Mouse (Mus musculus): ENCODE results near the gene Gdf15.

DNA sequence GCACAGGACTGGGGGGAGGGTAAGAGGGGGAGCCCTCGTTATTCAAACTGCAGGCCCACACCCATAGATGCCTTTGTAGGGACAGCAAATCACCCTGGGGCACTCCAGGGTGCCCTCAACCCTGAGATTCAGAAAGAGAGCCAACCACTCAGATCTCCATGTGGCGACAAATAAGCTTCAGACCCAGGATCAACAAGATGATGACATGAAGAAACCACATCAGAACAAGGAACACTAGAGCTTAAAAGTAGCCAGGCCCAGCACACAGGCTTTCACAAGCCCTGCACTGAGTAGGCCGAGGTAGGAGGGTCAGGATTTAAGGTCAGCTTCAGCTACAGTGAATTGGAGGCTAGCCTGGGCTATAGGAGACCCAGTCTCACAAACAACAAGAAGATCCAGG lies 16.7 kb upstream of the Gdf15 start:
- TF ChIP-seq CTCF (conservative IDR thresholded peaks at IDR 0.05; ENCODE audit: insufficient read depth, insufficient read length, low read depth, low read length) (no peak), POLR2A (IDR thresholded peaks at IDR 0.05; ENCODE audit: low read depth, low read length) (no peak)
